Mouse (Mus musculus): ENCODE data around the gene Gprc5c.

The Gprc5c gene

DNA sequence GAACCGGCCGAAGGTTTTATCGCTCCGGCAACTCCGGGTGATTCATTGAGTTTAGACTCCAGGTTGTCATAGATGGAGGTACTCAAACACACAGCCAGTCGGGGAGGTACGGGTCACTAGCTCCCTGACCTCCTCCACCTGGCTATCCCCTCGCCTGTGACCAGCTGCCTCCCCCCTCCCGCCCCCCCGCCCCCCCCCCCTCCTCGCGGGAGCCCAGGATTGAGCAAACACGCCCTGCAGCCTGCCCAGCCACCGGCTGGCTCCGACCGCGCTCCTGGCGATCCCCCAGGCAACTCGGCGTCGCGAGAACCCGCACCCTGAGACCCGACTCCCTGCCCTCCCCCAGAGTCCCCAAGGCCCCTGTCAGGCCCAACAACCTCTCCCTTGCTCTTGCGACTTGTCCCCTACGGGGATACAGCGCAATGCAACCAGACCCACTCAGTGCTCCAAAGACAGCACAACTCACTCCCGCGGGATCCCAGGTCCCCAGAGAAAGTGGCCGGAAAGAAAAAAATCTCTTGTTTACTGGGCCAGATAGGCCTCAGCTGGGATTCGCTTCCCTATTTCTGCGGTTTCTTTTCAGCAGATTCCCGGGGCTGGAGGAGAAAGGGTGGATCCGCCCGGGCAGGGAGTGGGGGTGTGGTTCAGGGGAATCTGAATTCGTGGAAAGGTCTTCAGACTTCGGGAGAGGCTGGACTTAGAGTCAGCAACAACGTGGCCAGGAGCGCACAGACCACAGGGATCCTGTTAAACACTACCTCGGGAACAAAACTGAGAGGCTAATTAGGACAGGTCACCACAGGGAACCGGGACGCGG is at the start of gene Gprc5c:
Gene Gprc5c (plus strand): TSS at position 701 of the 817 bp plus-strand sequence.
- DNase-seq (ENCODE audit: low read depth, low spot score), result no peak

DNA sequence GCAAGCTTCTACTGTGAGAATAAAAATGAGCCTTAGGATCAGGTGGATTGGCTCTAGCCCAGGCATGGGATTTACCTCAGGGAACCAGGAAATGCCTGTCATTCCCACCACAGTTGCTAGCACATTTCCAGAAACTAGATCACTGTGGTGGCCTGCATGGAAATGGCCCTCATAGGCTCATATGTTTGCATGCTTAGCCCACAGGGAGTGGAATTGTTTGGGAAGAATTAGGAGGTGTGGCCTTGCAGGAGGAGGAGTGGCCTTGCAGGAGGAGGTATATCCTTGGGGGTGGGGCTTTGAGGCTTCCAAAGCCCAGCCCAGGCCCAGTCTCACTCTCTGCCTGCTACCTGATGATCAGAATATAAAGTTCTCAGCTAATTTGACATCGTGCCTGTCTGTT is 49.0 kb upstream of the Gprc5c start:
- no peak for DNase-seq (ENCODE audit: low read depth, low spot score)

DNA sequence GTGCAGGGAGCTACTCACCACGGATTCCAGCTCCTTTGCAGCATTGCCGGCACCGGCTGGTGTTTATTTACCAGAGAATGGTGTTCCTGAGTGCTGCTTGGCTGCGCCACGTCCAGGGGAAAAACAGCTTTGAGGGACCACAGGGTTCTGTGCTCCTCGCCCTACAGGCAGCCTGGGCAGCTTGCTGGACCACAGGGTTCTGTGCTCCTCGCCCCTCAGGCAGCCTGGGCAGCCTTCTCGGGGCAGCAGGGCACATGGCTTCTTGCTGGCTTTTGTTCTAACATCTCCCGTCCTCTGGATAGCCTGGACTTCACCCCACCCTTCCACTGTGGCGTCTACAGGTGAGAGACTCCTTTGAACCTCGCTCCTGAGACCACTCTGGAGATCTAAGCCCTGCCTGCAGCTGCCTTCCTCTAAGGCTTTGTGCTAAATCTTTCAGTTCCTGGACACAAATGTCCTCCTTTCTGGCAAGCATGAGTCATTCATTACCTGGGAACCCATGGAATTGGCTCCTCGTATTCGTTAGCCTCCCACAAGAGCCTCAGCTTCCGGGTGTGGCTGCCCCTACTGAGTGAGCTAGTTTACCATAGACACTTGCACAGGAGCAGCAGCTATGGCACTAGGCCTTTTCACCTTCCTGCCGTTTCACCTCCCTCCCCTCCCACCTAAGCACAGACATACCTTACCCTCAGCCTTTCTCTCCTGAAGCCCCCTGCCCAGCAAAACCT is 48.2 kb upstream of the Gprc5c start:
- DNase-seq (ENCODE audit: low read depth, low spot score), result no peak

DNA sequence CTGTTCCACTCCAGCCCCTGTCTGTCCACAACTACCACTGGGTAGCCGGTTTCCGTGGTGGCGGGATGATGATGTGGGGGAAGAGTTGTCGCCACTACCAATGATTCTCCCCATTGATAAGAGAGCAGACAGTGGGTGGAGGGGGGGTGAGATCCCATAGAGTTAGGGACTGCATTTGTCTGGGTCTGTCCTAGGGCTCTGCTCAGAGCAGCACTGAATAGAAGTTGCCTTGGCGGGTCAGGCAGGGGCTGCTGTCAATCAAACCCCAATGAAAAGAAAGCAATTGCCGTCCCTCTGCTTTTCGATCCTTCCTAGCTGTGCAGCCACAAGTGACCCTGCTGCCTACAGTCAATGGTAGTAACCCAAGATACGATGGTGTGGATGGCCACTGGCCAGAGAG is 47.0 kb upstream of the Gprc5c start:
- no peak for DNase-seq (ENCODE audit: low read depth, low spot score)

DNA sequence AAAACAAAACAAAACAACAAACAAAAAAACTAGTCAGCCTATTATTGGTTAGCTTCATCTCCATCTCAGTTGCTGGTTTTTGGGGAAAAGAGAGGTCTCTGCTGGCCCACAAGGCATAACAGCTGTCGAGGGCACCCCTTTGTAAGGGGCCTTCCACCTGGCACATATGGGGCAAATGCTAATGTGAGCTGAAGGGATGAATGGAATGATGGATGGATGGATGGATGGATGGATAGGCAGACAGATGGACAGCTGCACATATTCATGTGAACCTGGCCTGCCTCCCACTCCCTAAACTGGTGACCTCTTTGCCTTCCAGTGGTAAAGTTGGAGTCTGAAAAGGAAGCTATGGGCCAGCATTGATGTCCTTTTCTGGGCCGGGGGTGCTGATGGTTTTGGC is 43.9 kb upstream of the Gprc5c start:
- DNase-seq (ENCODE audit: low read depth, low spot score), result no peak

DNA sequence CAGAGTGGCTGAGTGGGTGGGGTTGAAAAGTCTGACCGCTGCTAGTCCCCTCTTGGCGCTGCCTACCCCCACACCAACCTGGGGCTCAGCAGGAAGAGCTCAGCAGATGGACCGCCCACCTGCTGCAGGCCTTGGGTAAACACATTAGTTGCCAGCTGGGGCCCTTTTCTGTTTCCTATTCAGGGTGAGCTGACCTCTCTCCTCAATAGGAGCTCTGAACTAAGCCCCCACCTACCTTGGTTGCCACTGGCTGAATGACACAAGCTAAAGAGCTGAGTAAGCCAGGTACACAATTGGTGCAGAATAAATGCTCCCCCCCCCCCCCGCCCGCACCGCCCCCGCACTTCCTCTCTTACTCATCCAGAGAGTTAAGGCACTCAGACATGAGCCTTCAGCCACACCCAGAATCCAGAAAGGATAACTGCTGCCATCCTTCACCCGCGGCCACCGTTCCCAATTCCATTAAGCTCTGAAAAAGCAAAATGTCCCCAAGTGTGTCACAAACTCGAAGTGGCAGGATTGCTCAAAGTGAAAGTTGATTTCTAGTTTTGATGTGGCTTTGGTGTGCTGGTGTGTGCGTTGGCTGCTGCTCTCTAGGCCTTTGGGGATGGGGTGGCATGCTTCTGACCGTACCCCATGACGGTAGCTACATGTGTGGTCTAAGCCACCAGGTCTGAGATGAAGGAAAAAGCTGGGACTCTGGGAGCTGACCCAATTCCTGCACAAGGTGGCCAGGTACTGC is 43.1 kb upstream of the Gprc5c start:
- DNase-seq (ENCODE audit: low read depth, low spot score), result no peak

GRCm38 (mm10) chr11:114809371-114809770 is 41.6 kb upstream of the Gprc5c start:
- no peak for DNase-seq (ENCODE audit: low read depth, low spot score)

DNA sequence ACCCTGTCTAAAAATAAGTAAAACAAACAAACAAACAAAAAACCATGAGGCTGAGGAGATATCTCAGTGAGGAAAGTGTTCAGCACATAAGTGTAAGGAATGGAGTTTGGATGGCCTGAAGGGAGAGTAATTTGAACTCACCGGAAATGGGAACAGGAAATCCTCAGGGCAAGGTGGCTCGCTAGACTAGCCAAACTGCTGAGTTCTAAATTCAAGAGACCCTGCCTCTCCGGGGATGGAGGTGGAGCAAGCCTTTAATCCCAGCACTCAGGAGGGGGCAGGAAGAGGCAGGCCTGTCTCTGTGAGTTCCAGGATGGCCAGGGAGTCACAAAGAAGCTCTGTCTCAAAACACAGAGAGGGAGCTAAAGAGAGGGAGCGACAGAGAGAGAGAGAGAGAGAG is 40.6 kb upstream of the Gprc5c start:
- no peak for DNase-seq (ENCODE audit: low read depth, low spot score)

DNA sequence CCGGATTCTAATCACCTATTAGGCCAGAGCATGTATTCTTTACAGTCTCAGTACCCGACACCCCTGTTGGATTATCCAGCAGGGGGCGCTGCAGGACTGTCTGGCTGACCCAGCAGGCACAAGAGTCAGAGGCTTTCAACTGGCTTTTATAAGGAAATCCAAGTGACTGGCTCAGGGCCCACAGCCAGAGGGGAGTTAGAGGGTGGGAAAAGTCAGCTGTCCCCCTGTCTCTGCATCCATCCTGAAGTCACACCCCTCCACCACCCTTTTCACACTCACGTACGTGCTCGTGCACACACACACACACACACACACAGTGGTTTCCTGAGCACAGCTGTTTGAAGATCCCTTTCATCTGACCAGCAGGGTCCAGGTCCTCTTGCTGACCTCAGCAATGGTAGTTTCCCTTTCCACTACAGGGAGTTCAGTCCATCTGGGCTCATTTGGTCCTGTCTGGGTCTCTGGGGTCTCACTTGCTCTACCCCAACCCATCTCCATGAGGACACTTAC is 38.2 kb upstream of the Gprc5c start:
- peak; percentile 90 for DNase-seq (ENCODE audit: low read depth, low spot score)

DNA sequence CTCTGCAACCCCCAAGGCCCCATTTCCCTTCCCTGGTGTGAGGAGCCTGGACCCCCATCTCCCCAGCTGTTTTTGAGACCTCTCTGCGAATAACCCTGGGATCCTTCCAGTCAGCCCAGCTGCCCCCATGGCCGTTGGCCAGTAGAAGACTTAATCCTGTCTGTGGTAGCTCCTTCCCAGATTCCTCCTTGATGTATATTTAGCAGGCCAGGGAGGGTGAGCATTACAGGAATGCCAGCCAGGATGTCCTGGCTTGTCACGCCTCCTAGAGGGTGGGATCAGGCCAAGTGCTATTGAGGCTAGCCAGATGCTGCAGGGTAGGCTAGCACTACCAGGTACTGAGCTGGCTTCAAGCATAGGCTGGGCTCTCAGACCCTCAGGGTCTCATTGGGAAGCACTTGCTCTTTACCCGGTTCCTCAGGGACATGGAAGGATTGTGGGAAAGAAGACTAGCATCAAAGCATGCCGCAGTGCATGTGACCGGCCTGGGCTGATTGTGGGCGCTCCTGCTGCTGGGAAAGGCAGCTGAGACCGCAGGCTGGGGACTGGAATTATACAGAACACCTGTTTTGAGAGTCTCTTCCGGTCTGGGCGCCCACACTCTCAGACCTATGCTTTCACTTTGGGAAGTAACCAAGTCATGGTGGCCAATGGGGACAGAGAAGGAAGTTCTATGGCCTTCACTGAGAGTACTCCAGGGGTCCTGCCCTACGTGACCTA is 35.9 kb upstream of the Gprc5c start:
- no peak for DNase-seq (ENCODE audit: low read depth, low spot score)

GRCm38 (mm10) chr11:114816934-114817333 is 34.0 kb upstream of the Gprc5c start:
- no peak for DNase-seq (ENCODE audit: low read depth, low spot score)

GRCm38 (mm10) chr11:114818185-114818584 is 32.8 kb upstream of the Gprc5c start:
- DNase-seq (ENCODE audit: low read depth, low spot score), result no peak

- no peak for DNase-seq (ENCODE audit: low read depth, low spot score)
Observed at GRCm38 (mm10) chr11:114819110-114819509, 31.8 kb upstream of the Gprc5c start.

DNA sequence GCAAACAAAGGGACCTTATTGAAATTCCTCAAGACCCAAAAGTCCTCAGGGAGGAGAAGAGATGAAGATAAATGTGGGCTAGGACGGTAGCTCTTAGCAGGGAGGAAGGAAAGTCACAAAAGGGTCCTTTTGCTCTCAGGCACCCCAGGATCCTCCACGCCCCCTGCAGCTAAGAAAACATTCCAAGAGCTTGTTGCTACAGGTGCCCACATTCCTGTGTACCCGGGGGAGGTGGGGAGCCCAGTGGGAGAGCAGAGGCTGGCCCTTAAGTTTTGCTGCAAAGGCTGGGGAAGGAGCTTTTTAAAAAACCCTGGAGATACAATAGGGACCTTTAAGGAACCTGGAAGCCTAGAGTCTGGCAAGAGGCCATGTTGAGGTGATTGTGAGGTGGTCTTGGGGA is 30.5 kb upstream of the Gprc5c start:
- no peak for DNase-seq (ENCODE audit: low read depth, low spot score)

DNA sequence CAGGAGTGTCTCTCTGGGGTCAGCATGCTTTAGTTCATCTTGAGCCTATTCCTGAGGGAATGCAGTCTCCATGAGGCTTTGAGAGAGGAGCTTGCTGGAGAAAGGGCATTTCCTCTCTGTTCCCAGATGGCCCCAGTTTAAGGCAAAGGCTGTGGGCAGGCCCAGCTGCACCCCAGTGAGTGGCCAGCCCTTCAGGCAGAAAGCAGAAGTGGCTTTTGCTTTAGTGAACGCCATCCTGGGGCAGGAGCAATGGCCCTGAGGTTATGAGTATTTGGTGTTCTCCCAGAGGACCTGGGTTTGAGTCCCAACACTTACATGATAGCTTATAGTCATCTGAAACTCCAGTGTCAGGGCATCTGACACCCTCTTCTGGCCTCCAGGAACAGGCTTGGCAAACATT is 29.6 kb upstream of the Gprc5c start:
- no peak for DNase-seq (ENCODE audit: low read depth, low spot score)

DNA sequence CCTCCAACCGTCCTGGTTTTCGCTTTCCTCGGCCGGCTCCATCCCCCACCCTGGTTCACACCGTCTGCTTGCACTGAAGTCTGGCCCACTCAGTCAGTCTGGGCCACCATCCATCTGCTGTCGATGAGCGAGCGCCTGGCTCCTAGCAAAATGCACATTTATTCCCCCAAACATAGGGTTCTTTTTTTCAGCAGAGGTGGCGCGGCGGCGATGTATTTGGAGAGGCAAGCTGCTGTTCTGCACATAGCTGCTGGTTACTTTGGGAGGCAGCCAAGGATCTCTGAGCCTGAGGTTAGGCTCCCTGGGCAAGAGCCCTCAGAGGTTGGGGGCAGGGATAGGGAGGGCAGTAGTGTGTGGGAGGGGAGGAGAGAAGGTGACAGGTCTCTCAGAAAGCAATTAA is 28.2 kb upstream of the Gprc5c start:
- DNase-seq (ENCODE audit: low read depth, low spot score), result no peak

- no peak for DNase-seq (ENCODE audit: low read depth, low spot score)
Observed at GRCm38 (mm10) chr11:114823199-114823725, 27.7 kb upstream of the Gprc5c start.

- no peak for DNase-seq (ENCODE audit: low read depth, low spot score)
Observed at GRCm38 (mm10) chr11:114826686-114827085, 24.3 kb upstream of the Gprc5c start.

DNA sequence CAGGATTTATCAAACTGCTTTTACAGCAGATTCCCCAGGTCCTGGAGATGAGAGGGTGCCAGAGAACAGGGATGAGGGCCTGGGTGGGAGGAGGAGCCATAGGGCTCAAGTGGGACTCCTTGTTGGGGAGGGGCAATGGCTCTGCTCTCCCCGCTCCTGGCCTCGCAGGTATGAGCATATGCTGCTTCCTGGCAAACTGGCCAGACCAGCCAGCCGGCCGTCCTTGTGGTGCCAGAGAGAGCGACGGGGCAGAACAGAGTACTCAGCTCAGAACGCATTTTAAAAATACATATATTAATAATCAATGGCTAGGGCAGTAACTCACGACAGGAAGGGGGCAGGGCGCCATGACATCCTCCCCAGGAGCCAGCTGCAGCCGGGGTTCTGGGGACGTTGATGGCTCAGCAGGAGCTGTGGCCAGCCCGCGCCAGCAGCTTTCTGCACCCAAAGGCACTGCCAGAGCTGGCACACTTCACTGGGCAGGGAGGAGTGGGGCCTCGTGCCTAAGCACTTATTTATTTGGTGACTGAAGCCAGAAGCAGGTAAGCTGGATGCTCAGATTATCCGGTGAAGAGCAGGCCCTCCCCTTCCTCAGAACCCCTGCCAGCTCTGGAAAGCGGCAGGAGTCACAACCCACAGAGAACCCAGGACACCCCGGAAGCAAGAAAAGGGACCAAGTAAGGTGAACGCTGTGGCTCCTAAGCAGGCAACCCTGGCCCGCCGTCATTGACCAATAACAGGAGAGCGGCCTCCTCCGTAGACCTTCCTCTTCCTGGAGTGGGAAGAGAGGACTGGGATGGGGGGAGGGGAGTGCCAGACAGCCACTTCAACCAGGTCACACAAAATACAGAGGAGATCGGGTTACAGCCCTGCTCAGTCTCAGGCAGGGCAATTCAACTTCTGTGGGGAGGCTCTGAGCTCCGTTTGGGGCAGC is 21.2 kb upstream of the Gprc5c start:
- DNase-seq (ENCODE audit: low read depth, low spot score), result peak; percentile 93

DNA sequence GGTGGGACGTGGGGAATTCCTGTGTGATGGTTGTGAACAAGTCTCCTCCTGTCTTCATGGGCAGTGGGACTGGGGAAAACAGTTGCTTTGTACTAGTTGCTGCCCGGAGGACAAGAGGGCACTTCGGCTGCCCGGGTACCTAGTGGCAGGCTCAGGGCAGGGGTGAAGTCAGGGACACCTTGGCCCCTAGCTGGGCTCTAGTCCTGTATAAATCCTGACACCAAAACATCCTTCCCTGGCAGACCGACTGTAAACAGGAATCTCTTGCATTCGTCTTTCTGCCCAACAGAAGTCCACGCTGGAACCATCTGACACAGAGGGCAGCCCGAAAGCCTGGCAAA is 20.5 kb upstream of the Gprc5c start:
- DNase-seq (ENCODE audit: low read depth, low spot score), result no peak

All from forelimb bud, embryonic 11.5 days (tissue).